Mouse (Mus musculus) cerebellum, adult 2 months (tissue): Measurements from ENCODE around the gene Uba3.

Experiments
- CTCF ChIP-seq: fragments of 200-500 bp; IDR thresholded peaks from 2 replicates; pipeline ENCODE4 v1.5.1; 2011; ENCODE audit warnings: low read depth, mild to moderate bottlenecking, control low read depth, low read length, moderate library complexity, borderline replicate concordance; ENCODE audit not compliant: insufficient read depth
- POLR2A ChIP-seq: fragments of 200-500 bp; IDR thresholded peaks from 2 replicates; pipeline ENCODE4 v1.6.1; 2011; ENCODE audit warnings: low read length, control low read depth, borderline replicate concordance; ENCODE audit not compliant: insufficient read depth

GRCm38 (mm10) chr6:97210962-97211601, 5.6 kb upstream of the Uba3 start:
- no peak for TF ChIP-seq POLR2A
- no peak for TF ChIP-seq CTCF
